Mouse (Mus musculus): ENCODE results near the gene Rbfox1. TPM values are rescaled to one million over a fixed set of nuclear protein-coding genes. Genes with fewer than 3 reads are reported as not detected.

The Rbfox1 gene
- polyA plus RNA-seq, 1 experiment from 2014 or later = 2.7 TPM

DNA sequence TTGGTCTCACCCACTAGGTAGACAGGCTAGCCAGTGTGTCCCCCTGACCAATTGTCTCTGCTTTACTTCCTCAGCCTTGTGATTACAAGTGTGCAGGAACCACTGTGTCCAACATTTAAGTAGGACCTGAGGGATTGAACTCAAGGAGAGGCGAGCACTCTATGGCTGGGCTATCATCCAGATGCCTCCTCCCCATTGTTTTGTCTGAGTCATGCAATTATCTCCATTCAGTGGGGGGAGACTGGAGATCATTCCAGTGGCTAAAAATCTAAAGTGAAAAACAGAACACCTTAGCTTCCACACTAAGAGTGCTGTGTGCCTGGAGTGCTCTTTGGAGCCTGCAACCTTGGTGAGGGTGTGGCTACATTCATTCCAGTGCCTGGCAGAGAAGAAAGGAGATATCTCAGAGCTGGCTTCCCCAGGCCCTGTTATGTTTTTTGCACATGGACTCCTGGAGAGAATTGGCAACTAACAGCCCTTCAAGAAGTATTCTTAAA is 594.0 kb downstream of the Rbfox1 start:
- Histone ChIP-seq H3K4me1 (ENCODE audit: control insufficient read depth, insufficient read depth, low read length) (no peaks in the 10 kb centered on the region), H3K4me2 (replicated peaks; ENCODE audit: low read depth, low read length) (no peak overlapping the region), H3K27ac (ENCODE audit: low read length) (no peak overlapping the region), H3K9ac (replicated peaks; ENCODE audit: low read depth, low read length) (no peak overlapping the region), H3K36me3 (ENCODE audit: control insufficient read depth, insufficient read depth, low read length) (no peaks in the 10 kb centered on the region), H3K9me3 (ENCODE audit: control insufficient read depth, low read depth, low read length) (no peaks in the 10 kb centered on the region), H3K4me3 (ENCODE audit: low read depth, low read length) (no peak overlapping the region), H3K27me3 (ENCODE audit: control insufficient read depth, insufficient read depth, low read length) (no peaks in the 10 kb centered on the region)
- 47% methylated on average over 1 of the region's 1 CpGs for WGBS
- no peak for ATAC-seq (ENCODE audit: insufficient number of reproducible peaks, insufficient read depth, low FRiP score, low read depth)

DNA sequence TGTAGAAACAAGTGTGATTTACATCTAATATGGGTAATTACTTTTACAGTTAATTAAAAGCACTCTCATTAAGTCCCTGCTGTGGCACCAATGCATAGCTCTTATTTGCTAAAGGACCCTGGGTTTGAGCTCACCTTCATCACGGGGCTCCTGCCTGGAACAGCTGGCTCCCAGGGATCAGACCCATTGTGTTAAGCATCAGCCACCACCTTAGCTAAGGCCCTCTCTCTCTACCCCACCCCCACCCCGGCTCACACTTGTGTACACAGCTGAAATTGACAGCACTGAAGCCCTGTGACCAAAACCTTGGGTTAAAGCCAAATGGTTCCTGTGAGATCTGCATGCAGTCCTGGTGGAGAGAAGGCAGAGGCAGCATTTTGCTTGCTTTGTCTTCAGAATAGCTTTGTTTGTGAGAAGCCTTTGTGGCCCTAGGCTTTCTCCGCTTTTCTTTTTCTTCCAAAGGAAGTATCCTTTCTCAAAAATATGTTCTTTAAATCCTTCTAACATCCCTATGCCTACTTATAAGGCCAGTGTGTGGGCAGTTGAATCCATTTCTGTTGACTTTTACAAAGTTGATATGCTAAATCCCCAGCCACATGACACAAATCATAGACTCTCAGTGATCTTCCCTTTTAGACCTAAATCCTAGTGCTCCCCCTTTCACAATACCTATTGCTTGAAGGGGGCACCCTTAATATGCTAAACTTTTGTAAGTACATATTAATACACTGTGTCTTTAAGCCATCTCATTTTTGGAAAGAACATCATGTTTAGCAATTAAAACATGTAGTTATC is 594.7 kb downstream of the Rbfox1 start:
- no peak overlapping the region for H3K27ac ChIP-seq (ENCODE audit: low read length)
- WGBS = 25% methylated on average over 3 of the region's 3 CpGs
- no peaks in the 10 kb centered on the region for H3K4me1 ChIP-seq (ENCODE audit: control insufficient read depth, insufficient read depth, low read length)
- H3K9ac ChIP-seq (replicated peaks; ENCODE audit: low read depth, low read length) = no peak overlapping the region
- H3K36me3 ChIP-seq (ENCODE audit: control insufficient read depth, insufficient read depth, low read length) = no peaks in the 10 kb centered on the region
- no peak overlapping the region for H3K4me2 ChIP-seq (replicated peaks; ENCODE audit: low read depth, low read length)
- no peak overlapping the region for H3K4me3 ChIP-seq (ENCODE audit: low read depth, low read length)
- H3K27me3 ChIP-seq (ENCODE audit: control insufficient read depth, insufficient read depth, low read length) = no peaks in the 10 kb centered on the region
- peak; percentile 65; the same call in 1 of the 2 replicates for ATAC-seq (ENCODE audit: insufficient number of reproducible peaks, insufficient read depth, low FRiP score, low read depth)
- H3K9me3 ChIP-seq (ENCODE audit: control insufficient read depth, low read depth, low read length) = no peaks in the 10 kb centered on the region

DNA sequence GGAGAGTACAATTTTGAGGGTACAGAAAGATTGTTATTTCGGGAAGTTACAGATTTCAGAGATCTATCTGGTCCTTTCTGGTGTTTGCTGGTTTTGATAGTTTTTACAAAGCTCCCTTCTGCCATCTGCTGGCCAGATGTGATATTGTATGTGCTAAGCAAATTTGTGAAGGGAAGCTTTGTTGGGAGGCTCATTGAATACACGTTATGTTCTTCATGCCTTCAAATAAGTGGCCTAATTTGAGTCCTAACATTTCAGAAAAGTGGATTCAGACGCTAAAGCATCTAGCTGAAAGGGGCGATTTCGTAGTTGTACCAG is 595.2 kb downstream of the Rbfox1 start:
- Histone ChIP-seq H3K27me3 (ENCODE audit: control insufficient read depth, insufficient read depth, low read length) (no peaks in the 10 kb centered on the region), H3K4me3 (ENCODE audit: low read depth, low read length) (no peak overlapping the region)
- 5% methylated on average over 5 of the region's 5 CpGs for WGBS

DNA sequence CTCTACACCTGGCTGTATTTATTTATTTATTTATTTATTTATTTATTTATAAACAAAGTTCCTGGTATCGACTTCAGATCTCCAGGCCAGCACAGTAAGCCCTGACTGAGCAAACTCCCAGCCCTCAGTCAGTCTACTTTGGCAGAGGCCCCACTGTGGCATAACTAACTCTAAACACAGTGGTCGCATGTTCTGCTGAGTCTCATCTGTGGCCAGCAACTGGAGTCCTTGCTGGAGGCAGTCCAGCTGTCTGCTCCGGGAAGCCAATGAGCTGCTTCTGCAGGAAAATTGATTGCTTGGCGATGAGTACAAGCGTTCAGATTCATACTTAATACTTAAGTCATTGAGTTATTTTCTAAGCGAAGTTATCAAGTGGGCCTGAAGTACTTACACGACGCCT is 598.5 kb downstream of the Rbfox1 start:
- Histone ChIP-seq H3K9ac (replicated peaks; ENCODE audit: low read depth, low read length) (no peak overlapping the region), H3K27ac (ENCODE audit: low read length) (no peak overlapping the region), H3K36me3 (ENCODE audit: control insufficient read depth, insufficient read depth, low read length) (no peaks in the 10 kb centered on the region), H3K4me2 (replicated peaks; ENCODE audit: low read depth, low read length) (no peak overlapping the region), H3K27me3 (ENCODE audit: control insufficient read depth, insufficient read depth, low read length) (no peaks in the 10 kb centered on the region), H3K4me3 (ENCODE audit: low read depth, low read length) (no peak overlapping the region), H3K9me3 (ENCODE audit: control insufficient read depth, low read depth, low read length) (no peaks in the 10 kb centered on the region), H3K4me1 (ENCODE audit: control insufficient read depth, insufficient read depth, low read length) (no peaks in the 10 kb centered on the region)
- no peak for ATAC-seq (ENCODE audit: insufficient number of reproducible peaks, insufficient read depth, low FRiP score, low read depth)
- WGBS = 49% methylated on average over 8 of the region's 8 CpGs

More for the DNA sequence above, 595.2 kb downstream of the Rbfox1 start:
- Histone ChIP-seq H3K27ac (ENCODE audit: low read length) (no peak overlapping the region), H3K9ac (replicated peaks; ENCODE audit: low read depth, low read length) (no peak overlapping the region), H3K36me3 (ENCODE audit: control insufficient read depth, insufficient read depth, low read length) (no peaks in the 10 kb centered on the region), H3K4me2 (replicated peaks; ENCODE audit: low read depth, low read length) (no peak overlapping the region), H3K9me3 (ENCODE audit: control insufficient read depth, low read depth, low read length) (no peaks in the 10 kb centered on the region), H3K4me1 (ENCODE audit: control insufficient read depth, insufficient read depth, low read length) (no peaks in the 10 kb centered on the region)
- ATAC-seq (ENCODE audit: insufficient number of reproducible peaks, insufficient read depth, low FRiP score, low read depth) = no peak

DNA sequence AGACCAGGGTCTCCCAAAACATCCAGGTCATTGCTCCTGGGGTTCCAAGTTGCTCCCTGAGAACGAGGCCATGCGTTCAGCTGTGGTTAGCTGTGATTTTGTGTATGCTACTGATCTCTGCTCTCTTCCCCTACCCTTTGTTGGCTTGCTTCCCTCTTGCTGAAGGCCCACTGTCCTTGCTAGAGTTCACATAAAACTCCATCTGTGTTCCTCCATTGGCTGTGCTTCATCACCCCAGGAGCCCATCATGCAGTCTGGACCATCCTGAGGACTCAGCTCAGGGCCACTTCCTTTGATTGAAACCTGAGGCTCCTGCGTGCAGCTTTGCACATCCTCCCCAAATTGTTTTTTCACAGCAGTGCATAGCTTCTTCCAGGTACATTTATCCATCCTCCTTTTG is 600.5 kb downstream of the Rbfox1 start:
- no peaks in the 10 kb centered on the region for H3K27me3 ChIP-seq (ENCODE audit: control insufficient read depth, insufficient read depth, low read length)
- no peak for ATAC-seq (ENCODE audit: insufficient number of reproducible peaks, insufficient read depth, low FRiP score, low read depth)
- no peak overlapping the region for H3K9ac ChIP-seq (replicated peaks; ENCODE audit: low read depth, low read length)
- no peak overlapping the region for H3K27ac ChIP-seq (ENCODE audit: low read length)
- no peaks in the 10 kb centered on the region for H3K4me1 ChIP-seq (ENCODE audit: control insufficient read depth, insufficient read depth, low read length)
- WGBS = 79% methylated on average over 3 of the region's 3 CpGs
- no peaks in the 10 kb centered on the region for H3K9me3 ChIP-seq (ENCODE audit: control insufficient read depth, low read depth, low read length)
- H3K36me3 ChIP-seq (ENCODE audit: control insufficient read depth, insufficient read depth, low read length) = no peaks in the 10 kb centered on the region
- no peak overlapping the region for H3K4me2 ChIP-seq (replicated peaks; ENCODE audit: low read depth, low read length)
- no peak overlapping the region for H3K4me3 ChIP-seq (ENCODE audit: low read depth, low read length)

DNA sequence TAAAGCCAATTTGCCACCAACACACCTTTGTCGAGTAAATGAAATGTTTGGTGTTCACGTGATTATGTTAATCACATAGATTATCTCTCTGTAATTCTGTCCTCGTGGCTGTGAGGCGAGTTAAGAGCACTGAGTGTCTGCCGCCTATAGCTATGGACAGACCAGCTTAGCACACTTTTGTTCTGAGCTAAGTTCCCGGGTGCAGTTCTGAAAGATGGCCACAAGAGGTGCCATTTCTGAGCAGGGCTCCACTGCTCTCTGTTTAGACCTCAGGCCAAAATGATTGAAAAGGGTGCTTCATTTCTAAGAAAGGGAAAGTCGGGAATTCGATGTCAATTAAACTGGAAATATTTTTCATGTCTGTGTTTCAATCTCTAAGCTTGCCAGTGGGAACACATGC is 617.1 kb downstream of the Rbfox1 start:
- Histone ChIP-seq H3K36me3 (ENCODE audit: control insufficient read depth, insufficient read depth, low read length) (no peaks in the 10 kb centered on the region), H3K4me2 (replicated peaks; ENCODE audit: low read depth, low read length) (no peak overlapping the region), H3K9ac (replicated peaks; ENCODE audit: low read depth, low read length) (no peak overlapping the region), H3K27ac (ENCODE audit: low read length) (no peak overlapping the region), H3K27me3 (ENCODE audit: control insufficient read depth, insufficient read depth, low read length) (no peaks in the 10 kb centered on the region), H3K4me1 (ENCODE audit: control insufficient read depth, insufficient read depth, low read length) (no peaks in the 10 kb centered on the region), H3K4me3 (ENCODE audit: low read depth, low read length) (no peak overlapping the region), H3K9me3 (ENCODE audit: control insufficient read depth, low read depth, low read length) (no peaks in the 10 kb centered on the region)
- 24% methylated on average over 8 of the region's 8 CpGs for WGBS
- no peak for ATAC-seq (ENCODE audit: insufficient number of reproducible peaks, insufficient read depth, low FRiP score, low read depth)

DNA sequence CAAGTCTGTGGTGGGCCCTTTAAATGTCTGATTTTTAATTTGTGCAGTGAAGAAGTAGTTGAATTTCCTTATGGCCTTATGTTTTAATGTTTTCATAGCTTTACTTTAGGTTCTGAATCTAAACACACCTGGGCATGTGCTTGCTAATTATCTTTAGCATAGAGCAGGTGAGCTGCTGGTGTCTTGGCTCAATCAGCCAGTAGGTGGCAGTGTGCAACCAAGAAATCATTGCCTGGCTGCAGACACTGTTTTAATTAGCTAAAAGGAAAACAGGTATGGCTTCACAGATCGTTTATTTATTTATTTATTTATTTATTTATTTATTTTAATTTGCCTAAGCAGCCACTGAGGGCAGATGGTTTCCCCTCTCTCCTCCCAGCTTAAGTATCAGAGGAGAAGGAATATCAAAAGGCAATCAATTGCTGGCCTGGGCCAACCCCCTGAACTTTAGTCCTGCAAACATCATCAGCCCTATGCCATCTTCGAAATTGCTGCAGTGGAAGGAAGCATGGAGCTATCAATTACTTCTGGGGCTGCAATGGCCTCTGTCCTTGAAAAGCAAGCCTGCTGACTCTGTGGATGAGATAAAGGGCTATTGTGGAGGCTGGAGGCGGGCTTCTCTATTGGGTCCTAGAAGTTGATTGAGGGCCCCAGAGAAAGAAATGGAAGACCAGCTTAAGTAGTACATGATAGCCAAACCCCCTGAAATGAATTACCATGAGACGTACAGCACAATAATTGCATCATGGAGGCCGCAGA is 618.6 kb downstream of the Rbfox1 start:
- no peaks in the 10 kb centered on the region for H3K36me3 ChIP-seq (ENCODE audit: control insufficient read depth, insufficient read depth, low read length)
- WGBS = 56% methylated on average over 5 of the region's 5 CpGs
- H3K27ac ChIP-seq (ENCODE audit: low read length) = no peak overlapping the region
- ATAC-seq (ENCODE audit: insufficient number of reproducible peaks, insufficient read depth, low FRiP score, low read depth) = no peak
- H3K9ac ChIP-seq (replicated peaks; ENCODE audit: low read depth, low read length) = no peak overlapping the region
- no peak overlapping the region for H3K4me2 ChIP-seq (replicated peaks; ENCODE audit: low read depth, low read length)
- H3K27me3 ChIP-seq (ENCODE audit: control insufficient read depth, insufficient read depth, low read length) = no peaks in the 10 kb centered on the region
- no peaks in the 10 kb centered on the region for H3K9me3 ChIP-seq (ENCODE audit: control insufficient read depth, low read depth, low read length)
- H3K4me3 ChIP-seq (ENCODE audit: low read depth, low read length) = no peak overlapping the region
- no peaks in the 10 kb centered on the region for H3K4me1 ChIP-seq (ENCODE audit: control insufficient read depth, insufficient read depth, low read length)

DNA sequence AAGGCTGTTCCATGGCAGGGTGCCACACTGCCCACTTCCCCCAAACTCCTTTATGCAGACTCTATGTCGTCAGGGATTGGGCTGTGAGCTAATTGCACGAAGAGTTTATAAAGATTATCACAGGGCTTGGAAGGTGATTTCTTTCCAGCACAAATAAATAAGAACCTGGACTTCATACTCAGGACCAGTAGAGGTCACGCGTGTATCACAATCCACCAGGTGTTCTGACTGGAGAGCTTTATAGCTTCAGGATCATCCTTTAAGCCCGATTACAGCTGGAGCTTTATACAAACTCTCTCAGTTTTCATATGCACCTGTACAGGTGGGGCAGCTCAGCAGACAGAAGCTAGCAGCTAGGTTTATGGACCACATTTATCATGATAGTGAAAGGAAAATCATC is 623.8 kb downstream of the Rbfox1 start:
- WGBS = 57% methylated on average over 5 of the region's 5 CpGs
- no peak overlapping the region for H3K27ac ChIP-seq (ENCODE audit: low read length)

More for the DNA sequence above, 623.8 kb downstream of the Rbfox1 start:
- ATAC-seq (ENCODE audit: insufficient number of reproducible peaks, insufficient read depth, low FRiP score, low read depth) = no peak
- H3K9me3 ChIP-seq (ENCODE audit: control insufficient read depth, low read depth, low read length) = no peaks in the 10 kb centered on the region
- no peak overlapping the region for H3K4me2 ChIP-seq (replicated peaks; ENCODE audit: low read depth, low read length)
- H3K4me1 ChIP-seq (ENCODE audit: control insufficient read depth, insufficient read depth, low read length) = no peaks in the 10 kb centered on the region
- H3K36me3 ChIP-seq (ENCODE audit: control insufficient read depth, insufficient read depth, low read length) = no peaks in the 10 kb centered on the region
- H3K27me3 ChIP-seq (ENCODE audit: control insufficient read depth, insufficient read depth, low read length) = no peaks in the 10 kb centered on the region
- H3K9ac ChIP-seq (replicated peaks; ENCODE audit: low read depth, low read length) = no peak overlapping the region
- H3K4me3 ChIP-seq (ENCODE audit: low read depth, low read length) = no peak overlapping the region
